ENCODE assay signal across 26 mouse cellular contexts in genomic region chr1:131665886-131666285, GRCm38 (mm10). TPM values are rescaled to one million over a fixed set of nuclear protein-coding genes. Genes with fewer than 3 reads are reported as not detected.
DNase-seq lines count a peak whose midpoint lies in the region; ATAC-seq and TF ChIP-seq lines count a peak whose summit lies in the region.
"Had no signal": no experiment of that assay in that cellular context is flagged by ENCODE, and none has a peak within 500 bp of the region (broad histone marks: within the 10 kb centered on the region; RNA-seq: fewer than 3 reads in every experiment).

No protein-coding gene starts in this region.

- H3K9ac ChIP-seq in midbrain, postnatal 0 days (replicated peaks; ENCODE audit: low read length, poor library complexity, severe bottlenecking), result no peak overlapping the region
- H3K9ac ChIP-seq in midbrain, embryonic 14.5 days (replicated peaks; ENCODE audit: low read length), result no peak overlapping the region
- H3K9ac ChIP-seq: embryonic facial prominence, embryonic 12.5 days; embryonic facial prominence, embryonic 15.5 days; forebrain, postnatal 0 days; hindbrain, embryonic 14.5 days had no signal

- DNase-seq in cerebellum, postnatal 10 days, result peak; percentile 50 to 56
- no peak for DNase-seq in cerebellum, postnatal 36 days
- DNase-seq in heart, postnatal 4 days, result peak; percentile 48
- no peak for DNase-seq in heart, embryonic 10.5 days (ENCODE audit: low spot score)
- peak; percentile 17 for DNase-seq in midbrain, postnatal 0 days (ENCODE audit: low spot score)
- DNase-seq in midbrain, embryonic 14.5 days, result no peak
- peak; percentile 8 for DNase-seq in adipocyte (ENCODE audit: low spot score)
- no peak for DNase-seq in lung, adult 2 months
- DNase-seq: adrenal gland, postnatal 14 days; cerebellum, adult 18-20 months; cerebellum, adult 9-11 months; forebrain, postnatal 0 days; gastrocnemius, adult 2 months; gastrocnemius, postnatal 14 days; heart, adult 18-20 months had no signal

- no peak for TF ChIP-seq CTCF in midbrain, postnatal 0 days (IDR thresholded peaks at IDR 0.05)
- no peak for TF ChIP-seq CTCF in lung, adult 2 months (IDR thresholded peaks at IDR 0.05; ENCODE audit: insufficient read depth, low read length)

- no peak overlapping the region for H3K4me2 ChIP-seq in midbrain, postnatal 0 days (ENCODE audit: low read depth, low read length, poor library complexity, severe bottlenecking)
- no peak overlapping the region for H3K4me2 ChIP-seq in midbrain, embryonic 14.5 days (ENCODE audit: low read length)
- H3K4me2 ChIP-seq: embryonic facial prominence, embryonic 12.5 days; embryonic facial prominence, embryonic 15.5 days; heart, embryonic 11.5 days; hindbrain, embryonic 14.5 days had no signal

- WGBS in heart, embryonic 10.5 days, result 85% methylated on average over 1 of the region's 1 CpGs
- 64% methylated on average over 1 of the region's 1 CpGs for WGBS in midbrain, postnatal 0 days
- 73% methylated on average over 1 of the region's 1 CpGs for WGBS in midbrain, embryonic 14.5 days
- WGBS in lung, adult 2 months, result 69% methylated on average over 1 of the region's 1 CpGs

- no peak for ATAC-seq in midbrain, postnatal 0 days (ENCODE audit: low FRiP score)
- ATAC-seq in midbrain, embryonic 14.5 days (ENCODE audit: low FRiP score, low TSS enrichment), result no peak
- ATAC-seq: CD4-positive, CD25-positive, alpha-beta regulatory T cell, adult 4 months; forebrain, embryonic 14.5 days; forebrain, postnatal 0 days; intestine, postnatal 0 days had no signal

- no peaks in the 10 kb centered on the region for H3K9me3 ChIP-seq in heart, embryonic 10.5 days
- no peaks in the 10 kb centered on the region for H3K9me3 ChIP-seq in midbrain, postnatal 0 days (ENCODE audit: low read length)
- H3K9me3 ChIP-seq in midbrain, embryonic 14.5 days (ENCODE audit: control insufficient read depth, low read length), result no peaks in the 10 kb centered on the region
- H3K9me3 ChIP-seq: embryonic facial prominence, embryonic 12.5 days; embryonic facial prominence, embryonic 15.5 days; hindbrain, embryonic 10.5 days had no signal

- no peaks in the 10 kb centered on the region for H3K36me3 ChIP-seq in heart, embryonic 10.5 days
- H3K36me3 ChIP-seq in midbrain, postnatal 0 days (ENCODE audit: insufficient read depth, low read length), result no peaks in the 10 kb centered on the region
- no peaks in the 10 kb centered on the region for H3K36me3 ChIP-seq in midbrain, embryonic 14.5 days (ENCODE audit: control insufficient read depth, insufficient read depth, low read length)
- H3K36me3 ChIP-seq: embryonic facial prominence, embryonic 12.5 days; embryonic facial prominence, embryonic 15.5 days; hindbrain, embryonic 10.5 days had no signal

- H3K4me1 ChIP-seq in heart, embryonic 10.5 days, result no peaks in the 10 kb centered on the region
- H3K4me1 ChIP-seq in midbrain, postnatal 0 days (ENCODE audit: insufficient read depth, low read length), result no peaks in the 10 kb centered on the region
- no peaks in the 10 kb centered on the region for H3K4me1 ChIP-seq in midbrain, embryonic 14.5 days (ENCODE audit: control insufficient read depth, insufficient read depth, low read length)
- no peaks in the 10 kb centered on the region for H3K4me1 ChIP-seq in lung, adult 2 months (ENCODE audit: control insufficient read depth, insufficient read depth, low read length)
- H3K4me1 ChIP-seq: embryonic facial prominence, embryonic 12.5 days; embryonic facial prominence, embryonic 15.5 days; hindbrain, embryonic 10.5 days had no signal

- H3K27me3 ChIP-seq in heart, embryonic 10.5 days (ENCODE audit: insufficient read depth, poor library complexity, severe bottlenecking), result peaks cover 7% of the 10 kb centered on the region; the same call in 1 of the 2 replicates
- H3K27me3 ChIP-seq in midbrain, postnatal 0 days (ENCODE audit: insufficient read depth, low read length), result no peaks in the 10 kb centered on the region
- H3K27me3 ChIP-seq in midbrain, embryonic 14.5 days (ENCODE audit: control insufficient read depth, insufficient read depth, low read length), result no peaks in the 10 kb centered on the region
- H3K27me3 ChIP-seq: embryonic facial prominence, embryonic 12.5 days; embryonic facial prominence, embryonic 15.5 days had no signal

- no peak overlapping the region for H3K4me3 ChIP-seq in heart, embryonic 10.5 days
- H3K4me3 ChIP-seq in midbrain, postnatal 0 days (ENCODE audit: low read depth, low read length), result no peak overlapping the region
- H3K4me3 ChIP-seq in midbrain, embryonic 14.5 days (replicated peaks; ENCODE audit: low read depth, low read length), result no peak overlapping the region
- no peak overlapping the region for H3K4me3 ChIP-seq in lung, adult 2 months (replicated peaks; ENCODE audit: extremely low read depth, low read depth, low read length)
- H3K4me3 ChIP-seq: embryonic facial prominence, embryonic 12.5 days; embryonic facial prominence, embryonic 15.5 days; gastrocnemius, adult 2 months; hindbrain, embryonic 10.5 days had no signal

- H3K27ac ChIP-seq in heart, embryonic 10.5 days, result no peak overlapping the region
- no peak overlapping the region for H3K27ac ChIP-seq in midbrain, postnatal 0 days (ENCODE audit: low read depth, low read length)
- no peak overlapping the region for H3K27ac ChIP-seq in midbrain, embryonic 14.5 days (replicated peaks; ENCODE audit: low read depth, low read length)
- H3K27ac ChIP-seq: embryonic facial prominence, embryonic 12.5 days; embryonic facial prominence, embryonic 15.5 days; gastrocnemius, adult 2 months; hindbrain, embryonic 10.5 days; hindbrain, embryonic 14.5 days had no signal

- no peak for TF ChIP-seq POLR2A in lung, adult 2 months (IDR thresholded peaks at IDR 0.05; ENCODE audit: borderline replicate concordance, extremely low read depth, low read depth, low read length)

RNA-seq across cellular contexts. Expression of gene Rab7b, which starts 22.6 kb away (rescaled TPM):
- 1 to 10 TPM; 2.6 to 3.6 TPM for total RNA-seq in heart, postnatal 4 days (2021)
- polyA plus RNA-seq in heart, embryonic 10.5 days (2016; fragmentation: Nextera tagmentation; extraction: Ambion mirVana), result 0.58 and 0.79 TPM in 2 replicates
- total RNA-seq in midbrain, postnatal 0 days (2014; rRNA removed), result 1.2 and 2.8 TPM in 2 replicates
- polyA plus RNA-seq in midbrain, postnatal 0 days (2015; fragmentation: Nextera tagmentation; extraction: Ambion mirVana), result 1.4 and 1.7 TPM in 2 replicates
- polyA plus RNA-seq in midbrain, embryonic 14.5 days (2014; fragmentation: Nextera tagmentation; extraction: Ambion mirVana), result 0.12 and 1.6 TPM in 2 replicates
- polyA plus RNA-seq in lung, adult 2 months (2012; rRNA removed), result 7.4 and 8.4 TPM in 2 replicates

RNA-seq across cellular contexts. Expression of gene Ctse, which starts 27.8 kb away (rescaled TPM):
- 1 to 10 TPM in 1 of 2 experiments, under 1 TPM in 1; 0.81 to 2.1 TPM for total RNA-seq in heart, postnatal 4 days (2021)
- 0.07 and 0.21 TPM in 2 replicates for polyA plus RNA-seq in heart, embryonic 10.5 days (2016; fragmentation: Nextera tagmentation; extraction: Ambion mirVana)
- total RNA-seq in midbrain, postnatal 0 days (2014; rRNA removed), result 0.11 TPM in 1 of 2 replicates, not detected in the other
- polyA plus RNA-seq in midbrain, postnatal 0 days (2015; fragmentation: Nextera tagmentation; extraction: Ambion mirVana), result 0.09 TPM in 1 of 2 replicates, not detected in the other
- not detected in 2 replicates for polyA plus RNA-seq in midbrain, embryonic 14.5 days (2014; fragmentation: Nextera tagmentation; extraction: Ambion mirVana)
- polyA plus RNA-seq in lung, adult 2 months (2012; rRNA removed), result 0.60 and 0.65 TPM in 2 replicates
- polyA plus RNA-seq: C2C12; forebrain, embryonic 14.5 days; frontal cortex, adult 2 months; heart, embryonic 14.5 days; hindbrain, embryonic 10.5 days; hindbrain, embryonic 14.5 days had no signal

Comparison
In these comparisons a context has a peak if more than half of its experiments do, and no peak if none do; other contexts are left out.
1. DNase-seq: peak in cerebellum, postnatal 10 days (2 of 2), heart, postnatal 4 days (single experiment), midbrain, postnatal 0 days (single experiment) and adipocyte (single experiment); none in cerebellum, postnatal 36 days (0 of 2), heart, embryonic 10.5 days (single experiment), midbrain, embryonic 14.5 days (single experiment) and lung, adult 2 months (single experiment).